In the genomic region with DNA sequence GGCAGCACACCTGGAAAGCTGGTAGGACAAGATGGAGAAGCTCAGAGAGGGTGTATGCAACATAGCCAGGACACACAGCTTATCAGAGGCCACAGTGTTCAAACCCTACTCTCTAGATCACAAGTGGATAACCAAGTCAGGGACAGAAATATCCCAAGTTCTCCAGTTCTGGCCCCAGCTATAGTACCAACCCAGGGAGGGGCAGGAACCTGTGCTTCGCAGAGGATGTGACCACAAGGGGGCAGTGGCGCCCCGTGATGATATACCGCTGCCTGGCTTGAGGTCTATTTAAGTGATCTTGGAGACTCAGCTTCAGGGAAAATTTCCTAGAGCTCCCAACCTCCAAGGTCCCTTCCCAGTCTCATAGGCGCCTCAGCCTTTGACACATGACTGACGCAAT, we compare ENCODE assay signal across 9 mouse cellular contexts. TPM values are rescaled to one million over a fixed set of nuclear protein-coding genes. Genes with fewer than 3 reads are reported as not detected.
DNase-seq lines count a peak whose midpoint lies in the region; ATAC-seq and TF ChIP-seq lines count a peak whose summit lies in the region.
"Had no signal": no experiment of that assay in that cellular context is flagged by ENCODE, and none has a peak within 500 bp of the region (broad histone marks: within the 10 kb centered on the region; RNA-seq: fewer than 3 reads in every experiment).

No protein-coding gene starts in this region.

- no peaks in the 10 kb centered on the region for H3K36me3 ChIP-seq in ES-E14 (ENCODE audit: control insufficient read depth, insufficient read depth, low read length, poor library complexity, severe bottlenecking)
- no peaks in the 10 kb centered on the region for H3K36me3 ChIP-seq in forebrain, embryonic 13.5 days (ENCODE audit: poor library complexity, severe bottlenecking)
- H3K36me3 ChIP-seq in hindbrain, embryonic 10.5 days, result no peaks in the 10 kb centered on the region
- H3K36me3 ChIP-seq in lung, embryonic 15.5 days, result no peaks in the 10 kb centered on the region

- H3K27me3 ChIP-seq in forebrain, embryonic 13.5 days, result no peaks in the 10 kb centered on the region
- H3K27me3 ChIP-seq in hindbrain, embryonic 10.5 days (ENCODE audit: insufficient read depth, poor library complexity, severe bottlenecking), result no peaks in the 10 kb centered on the region
- no peaks in the 10 kb centered on the region for H3K27me3 ChIP-seq in lung, embryonic 15.5 days

- peaks cover 9 to 13% of the 10 kb centered on the region in 2 experiments; a peak in 2 of 4 replicates for H3K4me1 ChIP-seq in ES-E14 (ENCODE audit: control insufficient read depth in 2 of 2, insufficient read depth in 2 of 2, low read length in 2 of 2, poor library complexity in 1 of 2)
- H3K4me1 ChIP-seq in forebrain, embryonic 13.5 days, result no peaks in the 10 kb centered on the region
- H3K4me1 ChIP-seq in hindbrain, embryonic 10.5 days (replicated peaks), result peaks cover 17% of the 10 kb centered on the region
- H3K4me1 ChIP-seq in lung, embryonic 15.5 days, result peaks cover 7% of the 10 kb centered on the region

- in situ Hi-C loops in ES-E14 (cut with MboI; ENCODE audit: low sequenced_read_pairs in 2 of 2, unreplicated experiment in 2 of 2), result no loop called here

- no peak overlapping the region for H3K4me3 ChIP-seq in ES-E14 (ENCODE audit: insufficient read depth in 1 of 2, low read depth in 1 of 2, low read length in 2 of 2, poor library complexity in 1 of 2, severe bottlenecking in 1 of 2)
- H3K4me3 ChIP-seq in forebrain, embryonic 13.5 days, result no peak overlapping the region
- H3K4me3 ChIP-seq in hindbrain, embryonic 10.5 days, result no peak overlapping the region
- H3K4me3 ChIP-seq in lung, embryonic 15.5 days, result no peak overlapping the region

- WGBS in forebrain, embryonic 13.5 days, result 8% methylated on average over 6 of the region's 6 CpGs
- WGBS in hindbrain, embryonic 10.5 days, result 8% methylated on average over 6 of the region's 6 CpGs
- 3% methylated on average over 6 of the region's 6 CpGs for WGBS in lung, embryonic 15.5 days

- ATAC-seq in forebrain, embryonic 13.5 days, result peak; percentile 70; the same call in 1 of the 2 replicates
- ATAC-seq in lung, embryonic 15.5 days (ENCODE audit: borderline replicate concordance, extremely low read depth, low FRiP score, low TSS enrichment), result peak; percentile 64

- no peaks in the 10 kb centered on the region for H3K9me3 ChIP-seq in ES-E14 (ENCODE audit: control insufficient read depth, insufficient read depth, low read depth, low read length)
- no peaks in the 10 kb centered on the region; the same call in 1 of the 2 replicates for H3K9me3 ChIP-seq in forebrain, embryonic 13.5 days (replicated peaks)
- H3K9me3 ChIP-seq in hindbrain, embryonic 10.5 days, result 0 out of 2 replicates have a peak, but pooled peaks cover 2% of the 10 kb centered on the region
- H3K9me3 ChIP-seq in lung, embryonic 15.5 days, result no peaks in the 10 kb centered on the region

- H3K9ac ChIP-seq in ES-E14 (ENCODE audit: insufficient read depth, low read depth, low read length, poor library complexity, severe bottlenecking), result no peak overlapping the region
- no peak overlapping the region for H3K9ac ChIP-seq in forebrain, embryonic 13.5 days
- H3K9ac ChIP-seq in lung, embryonic 15.5 days, result no peak overlapping the region

- H3K4me2 ChIP-seq in forebrain, embryonic 13.5 days, result no peak overlapping the region
- H3K4me2 ChIP-seq in lung, embryonic 15.5 days, result no peak overlapping the region

- H3K27ac ChIP-seq in ES-E14 (ENCODE audit: insufficient read depth, low read depth, low read length, poor library complexity, severe bottlenecking), result no peak overlapping the region
- H3K27ac ChIP-seq in forebrain, embryonic 13.5 days, result no peak overlapping the region
- no peak overlapping the region for H3K27ac ChIP-seq in hindbrain, embryonic 10.5 days
- H3K27ac ChIP-seq in lung, embryonic 15.5 days, result no peak overlapping the region
- H3K27ac ChIP-seq: macrophage had no signal

- DNase-seq in ES-E14 (ENCODE audit: low read depth, low spot score), result peak; percentile 83
- DNase-seq in c-Kit-positive CD71-positive TER-119-positive erythroid progenitor cells, embryonic 14.5 days (ENCODE audit: low spot score), result peak; percentile 65
- peak; percentile 85 for DNase-seq in hindbrain, embryonic 10.5 days (ENCODE audit: low spot score)
- DNase-seq in layer of hippocampus, adult 9-10 months (ENCODE audit: low spot score), result peak; percentile 75
- peak; percentile 84 for DNase-seq in ovary, postnatal 14 days (ENCODE audit: low spot score)
- DNase-seq in thymus, postnatal 0 days (ENCODE audit: low spot score), result peak; percentile 79

TF ChIP-seq in ES-E14, 5 proteins besides CTCF, POLR2A, EP300 and RAD21:
- TF ChIP-seq CHD2 (IDR thresholded peaks at IDR 0.05; ENCODE audit: low read depth, low read length) (no peak), HCFC1 (IDR thresholded peaks at IDR 0.05; ENCODE audit: borderline replicate concordance, insufficient read depth, low read length) (no peak), ZC3H11A (IDR thresholded peaks at IDR 0.05; ENCODE audit: borderline replicate concordance, low read depth, low read length) (peak; percentile 99)
TF ChIP-seq in ES-E14: peak in this region for 1.

RNA-seq across cellular contexts. Expression of gene Saysd1, which starts 24.4 kb away (rescaled TPM):
- total RNA-seq in ES-E14 (2012; rRNA removed), result 7.2 and 11.7 TPM in 2 replicates
- 13.6 and 14.0 TPM in 2 replicates for polyA plus RNA-seq in forebrain, embryonic 13.5 days (2015; fragmentation: Nextera tagmentation; extraction: Ambion mirVana)
- polyA plus RNA-seq in hindbrain, embryonic 10.5 days (2016; fragmentation: Nextera tagmentation; extraction: Ambion mirVana), result 12.2 and 13.1 TPM in 2 replicates
- polyA plus RNA-seq in lung, embryonic 15.5 days (2015; fragmentation: Nextera tagmentation; extraction: Ambion mirVana), result 12.0 and 13.1 TPM in 2 replicates
- 14.4 and 16.0 TPM in 2 replicates for polyA plus RNA-seq in thymus, postnatal 0 days (2015; fragmentation: Nextera tagmentation; extraction: Ambion mirVana)
